Mouse (Mus musculus) stomach, postnatal 0 days (tissue): ENCODE measurements around the gene Susd6.

ENCODE experiments used
- CTCF ChIP-seq: IDR thresholded peaks from 2 replicates; pipeline ENCODE4 v1.5.1; 2016; ENCODE audit warnings: antibody characterized with exemption, low read depth, mild to moderate bottlenecking, moderate library complexity
- EP300 ChIP-seq: optimal IDR thresholded peaks from 2 replicates; pipeline ENCODE3; 2016; ENCODE audit warnings: antibody characterized with exemption

GRCm38 (mm10) chr12:80863370-80863769 is 73.1 kb downstream of the Susd6 start:
- TF ChIP-seq CTCF, result no peak
- TF ChIP-seq EP300, result no peak
